Mouse (Mus musculus) kidney, adult 2 months (tissue): Measurements from ENCODE around the gene Crnkl1.

ENCODE experiments used
- CTCF ChIP-seq: fragments of 200-500 bp; conservative IDR thresholded peaks from 2 replicates; pipeline ENCODE4 v1.5.1; 2011; ENCODE audit warnings: low read depth, mild to moderate bottlenecking, control low read depth, low read length, moderate library complexity, mixed read lengths; ENCODE audit not compliant: insufficient read depth, insufficient read length
- POLR2A ChIP-seq: fragments of 200-500 bp; IDR thresholded peaks from one replicate; pipeline ENCODE4 v1.6.1; 2011; ENCODE audit warnings: low read depth, low read length, control low read depth

DNA sequence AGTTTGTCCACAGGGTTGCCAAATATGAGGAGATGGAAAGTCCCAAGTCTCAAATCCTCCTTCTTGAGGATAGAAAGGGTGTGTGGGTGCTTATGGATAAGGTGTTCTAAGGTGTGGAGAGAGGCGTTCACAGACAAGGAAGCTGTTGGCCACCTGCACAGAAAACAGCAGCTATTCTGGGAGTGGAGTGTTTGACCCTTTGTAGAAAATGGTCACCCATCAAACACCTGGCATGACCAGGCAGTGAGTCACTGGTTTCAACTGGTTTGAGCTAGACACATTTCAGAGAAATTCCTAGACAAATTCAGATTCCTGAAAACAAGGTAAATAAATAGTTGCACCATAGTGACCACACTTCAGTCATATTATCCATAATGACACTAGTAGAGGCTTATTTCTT, 62.7 kb downstream of the Crnkl1 start:
- no peak for TF ChIP-seq CTCF
- TF ChIP-seq POLR2A, result no peak
